Mouse (Mus musculus) splenic B cell, adult 2 months (primary cell): ENCODE results near the gene Gm11172.
A peak's percentile ranks its signal among the peaks of the same experiment; 100 is the strongest.

Experiments
- DNase-seq: peaks from one replicate; pipeline ENCODE4 v3.0.0-alpha.2; 2011; ENCODE audit warnings: low read depth, low spot score
- H3K27me3 ChIP-seq: 2 replicates; pipeline ENCODE4 v1.6.1; 2012; ENCODE audit warnings: mild to moderate bottlenecking, low read length, moderate library complexity, mixed read lengths; ENCODE audit not compliant: control insufficient read depth, poor library complexity, insufficient read depth, severe bottlenecking
- H3K36me3 ChIP-seq: 2 replicates; pipeline ENCODE4 v1.6.1; 2012; ENCODE audit warnings: mild to moderate bottlenecking, low read length, moderate library complexity, mixed read lengths; ENCODE audit not compliant: control insufficient read depth, poor library complexity, insufficient read depth, severe bottlenecking

Gene Gm11172

DNA sequence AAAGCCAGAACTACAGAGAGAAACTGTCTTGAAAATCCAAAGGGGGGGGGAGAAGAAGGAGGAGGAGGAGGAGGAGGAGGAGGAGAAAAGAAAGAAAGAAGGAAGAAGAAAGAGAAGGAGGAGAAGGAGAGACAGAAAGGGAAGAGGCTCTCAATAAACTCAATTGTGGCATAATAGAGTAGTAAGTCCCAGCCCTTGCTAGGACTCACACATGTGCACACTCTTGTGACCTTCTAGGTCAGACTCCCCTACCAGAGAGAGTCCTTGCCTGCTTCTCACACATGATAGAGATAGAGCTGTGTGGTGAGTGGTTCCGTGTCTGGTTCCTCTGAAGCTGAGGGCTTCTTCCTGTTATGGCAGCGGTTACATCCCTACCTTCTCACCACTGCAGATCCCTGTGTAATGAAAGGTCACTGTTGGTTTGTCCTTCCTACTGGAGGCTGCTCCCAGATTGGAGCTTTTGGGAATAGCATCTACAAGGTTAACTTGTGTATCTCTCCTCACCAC is at the start of gene Gm11172:
Gene Gm11172, plus strand, starts transcription at position 51 of the 507 bp plus-strand sequence.
- Histone ChIP-seq H3K36me3 (no peaks in the 10 kb centered on the region), H3K27me3 (no peaks in the 10 kb centered on the region)
- no peak for DNase-seq

DNA sequence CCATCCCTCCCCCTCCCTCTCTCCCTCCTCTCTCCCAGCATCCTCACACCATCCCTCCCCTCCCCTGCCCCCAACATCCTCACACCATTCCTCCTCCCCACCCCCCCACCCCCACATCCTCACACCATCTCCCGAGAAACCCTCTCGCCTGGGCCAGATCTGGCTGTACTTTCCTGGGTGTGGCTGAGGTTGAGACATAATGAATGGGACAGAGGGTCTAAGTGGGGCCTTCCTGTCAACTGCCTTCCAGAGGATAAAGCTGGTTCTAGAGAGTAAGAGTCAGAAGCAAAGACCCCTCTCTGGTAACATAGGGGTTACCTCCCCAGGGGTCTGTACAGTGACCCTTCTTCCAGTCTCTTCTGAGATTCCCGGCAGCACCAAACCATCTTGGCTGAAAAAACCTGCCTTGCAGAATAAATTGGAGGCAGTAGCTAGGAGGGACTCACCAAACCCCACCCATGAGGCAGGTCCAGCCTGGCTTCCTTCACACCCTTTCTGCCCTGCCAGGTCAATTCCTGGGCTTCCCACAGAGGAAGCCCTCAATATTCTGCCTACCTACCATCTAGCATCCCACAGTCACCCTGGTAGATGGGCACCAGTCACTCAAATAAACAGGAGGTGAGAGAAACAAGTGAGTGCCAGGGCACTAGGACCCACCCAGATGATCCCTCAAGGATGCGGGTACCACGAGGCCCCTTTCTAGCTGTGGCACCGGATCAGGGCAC is 49.0 kb upstream of the Gm11172 start:
- DNase-seq = no peak
- H3K27me3 ChIP-seq = no peaks in the 10 kb centered on the region
- H3K36me3 ChIP-seq = no peaks in the 10 kb centered on the region

DNA sequence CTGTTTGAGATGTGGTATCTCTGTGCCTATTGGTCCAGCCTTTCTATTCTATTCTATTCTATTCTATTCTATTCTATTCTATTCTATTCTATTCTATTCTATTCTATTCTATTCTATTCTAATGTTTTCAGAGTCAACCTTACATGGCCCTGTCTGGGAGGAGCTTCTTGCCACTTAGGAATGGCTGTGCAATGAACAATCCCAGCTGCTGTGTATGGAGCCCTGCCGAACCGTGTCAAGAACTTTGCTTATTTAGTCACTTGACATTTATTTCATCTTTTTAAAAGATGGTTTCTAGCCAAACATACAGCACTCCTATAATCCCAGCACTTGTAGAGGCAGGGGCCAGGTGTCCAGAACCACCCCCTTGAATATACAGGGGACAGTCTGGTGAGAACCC is 48.4 kb upstream of the Gm11172 start:
- no peaks in the 10 kb centered on the region for H3K36me3 ChIP-seq
- H3K27me3 ChIP-seq = no peaks in the 10 kb centered on the region
- no peak for DNase-seq

DNA sequence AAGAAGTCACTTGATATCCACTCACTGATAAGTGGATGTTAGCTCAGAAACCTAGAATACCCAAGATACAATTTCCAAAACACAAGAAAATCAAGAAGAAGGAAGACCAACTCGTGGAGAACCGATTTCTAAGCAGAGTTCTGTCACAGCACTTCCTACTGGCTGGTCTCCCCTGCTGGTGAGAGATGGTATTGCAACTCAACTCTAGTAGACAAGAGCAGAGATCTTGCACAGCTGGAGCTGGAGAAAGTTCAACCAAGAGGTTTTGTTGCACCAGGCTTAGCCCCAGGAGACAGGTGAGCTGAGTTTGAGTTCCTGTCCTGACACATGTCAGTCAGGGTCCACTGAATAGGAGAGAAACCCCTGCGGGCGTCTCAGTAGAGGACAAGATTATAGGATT is 45.6 kb upstream of the Gm11172 start:
- DNase-seq = peak; percentile 89
- Histone ChIP-seq H3K36me3 (no peaks in the 10 kb centered on the region), H3K27me3 (no peaks in the 10 kb centered on the region)

DNA sequence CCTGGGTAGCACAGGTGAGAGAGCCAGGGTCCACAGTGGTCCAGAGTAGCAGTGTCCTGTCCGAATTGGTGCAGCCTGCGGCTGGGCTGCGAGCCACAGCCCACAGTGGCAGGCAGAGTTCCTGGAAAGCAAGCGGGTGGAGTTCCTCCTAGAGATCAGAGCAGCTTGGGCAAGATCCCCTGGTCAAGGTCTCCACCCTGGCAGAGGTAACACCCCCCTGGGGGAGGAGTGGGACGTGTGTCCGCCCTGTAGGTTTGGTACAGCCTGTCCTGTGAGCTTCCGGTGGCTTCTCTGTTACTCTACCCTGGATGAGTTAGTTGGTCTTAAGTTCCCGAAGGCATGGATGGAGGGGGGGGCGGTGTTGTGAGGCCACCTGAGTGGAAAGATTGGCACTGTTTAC is 43.9 kb upstream of the Gm11172 start:
- Histone ChIP-seq H3K27me3 (no peaks in the 10 kb centered on the region), H3K36me3 (no peaks in the 10 kb centered on the region)
- DNase-seq = peak; percentile 42

DNA sequence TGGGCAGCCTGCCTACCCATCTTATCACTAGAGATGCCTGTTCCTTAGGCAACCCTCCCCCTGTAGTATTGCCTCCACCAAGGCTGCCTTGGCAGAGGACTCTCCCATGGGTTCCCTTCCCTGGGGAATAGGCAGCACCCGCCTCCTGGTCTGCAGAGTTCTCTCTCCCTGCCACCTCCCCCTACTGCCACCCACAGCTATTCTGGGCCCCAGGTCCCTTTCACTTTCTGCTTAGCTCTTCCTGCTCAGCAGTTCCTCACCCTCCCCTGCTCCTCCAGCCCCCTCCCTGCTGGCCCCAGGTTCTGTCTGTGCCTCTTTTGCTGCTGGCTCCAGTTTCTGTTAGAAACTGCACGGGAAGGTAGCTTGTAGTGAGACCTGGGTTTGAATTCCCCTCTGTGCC is 43.1 kb upstream of the Gm11172 start:
- Histone ChIP-seq H3K36me3 (no peaks in the 10 kb centered on the region), H3K27me3 (no peaks in the 10 kb centered on the region)
- DNase-seq = peak; percentile 57

DNA sequence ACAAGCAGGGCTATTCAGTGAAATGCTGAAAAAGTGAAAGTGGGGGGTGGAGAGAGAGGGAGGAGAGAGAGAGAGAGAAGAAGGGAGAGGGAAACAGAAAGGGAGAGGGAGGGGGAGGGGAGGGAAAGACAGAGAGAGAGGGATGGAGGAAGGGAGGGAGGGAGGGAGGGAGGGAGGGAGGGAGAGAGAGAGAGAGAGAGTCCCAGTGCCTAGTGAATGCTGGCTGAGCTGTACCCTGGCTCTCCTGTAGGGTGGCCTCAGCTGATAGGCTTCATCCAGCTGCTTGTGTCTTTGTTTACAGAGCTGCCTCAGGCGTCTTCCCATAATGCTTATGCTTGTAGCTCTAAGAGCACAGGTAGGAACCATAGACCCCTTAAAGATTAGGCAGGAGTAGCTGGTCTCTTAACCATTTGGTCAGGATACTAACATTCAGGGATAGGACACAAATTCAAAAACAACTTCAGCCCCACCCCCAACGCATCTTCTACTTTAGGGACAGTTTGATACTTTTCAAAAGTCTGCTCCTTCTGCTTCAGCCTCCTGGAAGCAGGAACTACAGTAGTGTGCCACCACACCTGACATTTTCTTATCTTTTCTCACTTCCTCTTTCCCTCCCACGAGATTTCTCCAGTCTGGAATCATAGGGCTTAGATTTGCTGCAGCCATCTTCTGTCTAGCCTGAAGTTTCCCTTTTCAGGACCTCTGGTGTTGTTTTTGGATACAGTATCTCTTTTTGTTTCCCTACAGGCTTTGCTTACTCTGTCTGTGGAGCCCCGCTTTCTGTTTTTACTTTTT is 42.0 kb upstream of the Gm11172 start:
- peak; percentile 47 for DNase-seq
- Histone ChIP-seq H3K36me3 (no peaks in the 10 kb centered on the region), H3K27me3 (no peaks in the 10 kb centered on the region)

DNA sequence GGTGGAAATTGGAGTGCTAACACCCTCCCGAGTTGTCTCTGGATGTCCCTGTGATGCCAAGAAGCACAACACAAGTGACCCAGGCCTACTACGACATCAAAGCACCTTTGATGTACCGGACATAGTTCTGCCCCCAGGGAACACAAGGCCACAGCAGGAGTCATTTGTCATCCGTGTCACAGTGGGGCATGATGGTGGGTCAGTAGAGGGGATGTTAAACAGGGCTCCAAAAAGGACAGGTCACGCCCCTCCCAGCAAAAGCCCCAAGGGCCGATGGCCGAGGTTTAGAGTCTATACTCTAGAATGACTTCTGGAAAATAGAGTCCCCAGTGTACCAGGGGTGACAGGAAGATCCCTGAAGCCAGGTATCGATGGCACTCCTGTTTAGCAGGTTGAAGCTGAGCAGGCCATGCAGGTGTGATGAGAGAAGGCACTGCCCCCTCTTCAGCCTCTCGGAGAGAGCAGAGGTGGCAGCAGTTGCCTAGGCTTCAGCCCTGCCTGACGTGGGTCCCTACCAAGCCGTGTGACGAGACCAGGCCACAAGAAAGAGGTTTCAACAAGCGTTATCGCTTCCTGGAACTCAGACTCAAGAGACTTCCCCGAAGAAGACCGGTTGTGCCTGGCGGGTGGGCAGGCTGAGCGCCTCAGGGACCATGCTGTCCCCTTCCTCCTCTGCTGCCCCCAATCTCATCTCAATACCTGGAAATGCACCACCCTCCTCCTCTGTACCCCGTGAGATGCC is 40.8 kb upstream of the Gm11172 start:
- no peaks in the 10 kb centered on the region for H3K36me3 ChIP-seq
- H3K27me3 ChIP-seq = no peaks in the 10 kb centered on the region
- peak; percentile 49 for DNase-seq

DNA sequence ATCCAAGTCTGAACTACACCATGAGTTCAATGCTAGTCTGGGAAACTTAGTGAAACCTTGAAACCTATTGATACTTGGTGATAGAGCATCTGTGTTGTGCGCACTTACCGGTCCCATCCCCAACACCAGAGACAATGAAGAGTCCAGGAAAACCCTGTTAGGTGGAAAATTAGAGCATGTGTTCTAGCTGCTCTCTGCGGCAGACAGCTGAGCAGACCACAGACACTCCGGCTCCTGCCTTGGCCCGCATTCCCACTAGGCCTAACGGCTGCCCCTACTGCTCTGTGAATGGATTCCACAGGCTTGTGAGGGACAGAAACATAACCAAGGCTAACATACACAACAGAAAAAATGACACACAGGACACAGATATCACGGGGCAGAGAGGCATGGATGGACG is 39.2 kb upstream of the Gm11172 start:
- Histone ChIP-seq H3K27me3 (no peaks in the 10 kb centered on the region), H3K36me3 (no peaks in the 10 kb centered on the region)
- DNase-seq = no peak

DNA sequence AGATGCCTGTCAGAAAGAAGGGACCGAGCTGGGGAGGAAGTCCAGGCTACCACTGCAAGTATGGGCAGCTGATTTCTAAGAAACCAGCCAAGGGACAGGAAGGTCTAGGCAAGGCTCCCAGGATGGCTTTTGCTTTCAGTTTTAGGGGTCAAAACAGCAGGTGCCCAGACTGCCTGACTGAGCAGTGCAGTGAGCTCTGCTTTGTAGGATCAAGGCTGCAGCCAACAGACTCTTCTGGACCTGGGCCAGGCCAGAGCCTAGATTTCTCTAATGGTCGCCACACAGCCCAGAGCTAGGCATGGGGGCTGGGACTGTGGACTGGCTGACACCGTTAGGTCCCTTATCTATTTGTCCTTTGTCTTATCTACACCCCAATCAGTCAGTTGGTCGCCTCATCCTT is 38.0 kb upstream of the Gm11172 start:
- peak; percentile 25 for DNase-seq
- H3K36me3 ChIP-seq = no peaks in the 10 kb centered on the region
- H3K27me3 ChIP-seq = no peaks in the 10 kb centered on the region

DNA sequence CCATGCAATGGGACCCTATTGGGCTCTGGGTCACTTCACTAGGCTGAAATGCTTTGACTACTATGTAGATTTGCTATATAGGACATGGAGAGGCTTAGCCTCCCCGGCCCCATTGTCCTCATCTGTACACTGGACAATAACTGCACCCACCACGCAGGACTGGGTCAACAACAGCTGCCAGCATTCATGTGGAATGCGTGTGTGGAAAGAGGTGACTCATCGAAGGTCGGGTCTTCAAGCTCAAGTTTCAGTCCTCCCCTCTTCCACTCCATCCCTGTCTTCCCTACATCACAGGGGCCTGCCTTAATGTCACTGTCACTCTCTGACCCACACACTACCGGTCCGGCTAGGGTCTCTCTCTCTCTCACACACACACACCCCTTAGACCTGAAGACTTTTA is 36.4 kb upstream of the Gm11172 start:
- no peaks in the 10 kb centered on the region for H3K27me3 ChIP-seq
- no peak for DNase-seq
- H3K36me3 ChIP-seq = no peaks in the 10 kb centered on the region

DNA sequence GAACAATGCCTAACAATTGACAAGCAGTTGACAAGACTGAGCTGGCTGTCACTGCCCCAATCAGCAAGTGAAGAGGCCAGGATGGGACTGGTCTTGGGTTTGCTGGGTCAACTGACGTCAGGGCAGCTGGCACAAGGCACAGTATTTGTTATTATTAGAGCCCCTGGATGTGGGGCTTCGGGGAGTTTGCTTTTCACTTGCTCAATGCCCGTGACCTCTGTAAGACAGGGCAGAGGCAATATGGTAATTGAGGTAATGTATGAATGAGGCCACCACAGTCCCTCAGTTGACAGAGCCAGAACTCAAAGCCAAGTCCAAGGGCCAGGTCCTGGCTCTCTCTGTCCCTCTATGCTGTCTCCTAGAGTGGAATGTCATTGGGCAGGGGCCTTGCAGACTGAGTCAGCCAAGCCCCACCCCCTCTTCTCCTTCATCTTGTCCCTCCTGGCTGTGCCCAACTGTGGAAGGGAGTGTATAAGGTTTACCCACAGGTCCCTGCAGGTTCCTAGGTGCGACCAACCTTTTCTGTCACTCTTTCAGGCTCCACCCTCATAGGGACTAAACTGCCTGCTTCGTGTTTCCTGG is 35.0 kb upstream of the Gm11172 start:
- no peak for DNase-seq
- Histone ChIP-seq H3K27me3 (no peaks in the 10 kb centered on the region), H3K36me3 (no peaks in the 10 kb centered on the region)

DNA sequence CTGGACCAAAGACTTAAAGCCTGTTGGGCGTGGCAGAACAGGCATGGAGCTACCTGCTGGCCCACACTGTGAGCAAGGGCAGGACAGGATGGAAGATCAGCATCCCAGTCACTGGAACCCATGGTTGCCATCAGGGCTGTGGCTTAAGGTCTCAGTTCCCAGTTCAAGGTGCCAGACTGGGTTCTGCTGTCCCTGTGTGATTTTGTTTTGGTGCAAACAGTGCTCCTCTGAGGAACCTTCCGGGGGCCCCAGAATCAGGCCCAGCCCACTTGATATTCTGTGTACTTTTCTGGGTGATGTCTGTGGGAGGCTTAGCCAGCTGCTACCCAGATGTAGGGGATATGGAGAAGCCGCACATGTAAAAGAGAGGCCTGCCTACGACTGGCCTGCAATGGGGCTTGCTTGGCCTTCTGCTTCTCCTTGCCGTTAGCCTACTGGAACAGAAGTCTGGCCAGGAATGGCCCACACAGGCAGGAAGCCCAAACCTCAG is 32.0 kb upstream of the Gm11172 start:
- Histone ChIP-seq H3K36me3 (no peaks in the 10 kb centered on the region), H3K27me3 (no peaks in the 10 kb centered on the region)
- DNase-seq = no peak

DNA sequence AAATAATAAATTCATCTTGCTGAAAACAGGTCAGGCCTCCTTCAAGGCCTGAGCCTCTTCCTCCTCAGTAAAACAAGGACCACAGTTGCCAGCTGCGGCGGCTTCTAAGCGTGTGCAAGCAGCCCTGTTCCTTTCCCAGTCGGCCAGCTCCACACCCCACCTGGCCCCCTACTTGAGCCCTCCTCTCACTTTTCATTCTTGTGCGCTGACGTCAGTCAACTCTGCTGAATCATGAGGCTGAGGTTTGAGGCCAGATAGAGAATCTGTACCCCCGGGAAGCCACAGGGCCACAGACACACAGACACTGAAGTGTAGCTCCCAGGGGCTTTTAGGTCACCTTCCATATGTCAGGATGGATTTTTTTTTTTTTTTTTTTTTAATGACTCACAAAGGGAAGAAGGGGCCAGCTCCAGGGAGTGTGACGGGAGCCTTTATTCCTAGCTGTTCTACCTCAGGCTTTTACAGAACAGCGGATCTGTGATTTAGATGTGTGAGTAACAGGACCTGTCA is 30.8 kb upstream of the Gm11172 start:
- no peaks in the 10 kb centered on the region for H3K27me3 ChIP-seq
- no peak for DNase-seq
- no peaks in the 10 kb centered on the region for H3K36me3 ChIP-seq
